Mouse (Mus musculus): ENCODE measurements around the gene Brd2. TPM values are rescaled to one million over a fixed set of nuclear protein-coding genes. Genes with fewer than 3 reads are reported as not detected.

Gene Brd2
- total and polyA plus RNA-seq, 3 experiments = 99.5 to 252 (median 189) TPM

GRCm38 (mm10) chr17:34116736-34117370 lies 5.6 kb downstream of the Brd2 start:
- H3K9ac ChIP-seq (ENCODE audit: control insufficient read depth, low read depth, low read length, poor library complexity, severe bottlenecking) = peak overlapping the region; percentile 95
- H3K4me3 ChIP-seq (ENCODE audit: control insufficient read depth in 1 of 2, insufficient read depth in 1 of 2, low read depth in 2 of 2, low read length in 2 of 2) = peak overlapping the region; percentile 59 to 98
- TF ChIP-seq CHD1 (IDR thresholded peaks at IDR 0.05; ENCODE audit: low read depth, low read length) (peak; percentile 95), UBTF (IDR thresholded peaks at IDR 0.05; ENCODE audit: borderline replicate concordance, insufficient read depth, low read depth, low read length) (no peak), ETS1 (IDR thresholded peaks at IDR 0.05; ENCODE audit: low read depth, low read length) (0 out of 2 replicates have a peak, but pooled peaks have one; percentile 6), MXI1 (IDR thresholded peaks at IDR 0.05; ENCODE audit: low read depth, low read length) (peak; percentile 43; the same call in 1 of the 2 replicates), RCOR1 (IDR thresholded peaks at IDR 0.05; ENCODE audit: low read depth, low read length) (no peak), SMC3 (IDR thresholded peaks at IDR 0.05; ENCODE audit: low read depth, low read length) (peak; percentile 14; the same call in 1 of the 2 replicates), MAX (IDR thresholded peaks at IDR 0.05; ENCODE audit: low read length) (peak; percentile 26; the same call in 1 of the 2 replicates), POLR2A (IDR thresholded peaks at IDR 0.05; ENCODE audit: control insufficient read depth in 1 of 2, insufficient read depth in 1 of 2, low read depth in 1 of 2, low read length in 2 of 2, poor library complexity in 1 of 2) (peak in 1 of 2 experiments; percentile 16; a peak in 1 of 4 replicates)
- no peaks in the 10 kb centered on the region for H3K27me3 ChIP-seq (ENCODE audit: control insufficient read depth in 1 of 2, insufficient read depth in 2 of 2, low read length in 2 of 2)
- peak overlapping the region; percentile 7; the same call in 1 of the 2 replicates for H3K27ac ChIP-seq (ENCODE audit: control insufficient read depth, low read depth, low read length)
- no peaks in the 10 kb centered on the region for H3K9me3 ChIP-seq (replicated peaks; ENCODE audit: insufficient read depth, low read length)
- H3K4me1 ChIP-seq (ENCODE audit: control insufficient read depth in 1 of 2, insufficient read depth in 2 of 2, low read length in 2 of 2) = no peaks in the 10 kb centered on the region; a peak in 1 of 4 replicates
- peaks cover 22 to 43% of the 10 kb centered on the region in 2 experiments for H3K36me3 ChIP-seq (ENCODE audit: control insufficient read depth in 1 of 2, insufficient read depth in 2 of 2, low read length in 2 of 2)
- peak; percentile 71 for DNase-seq (ENCODE audit: low read depth, low spot score)
- H3K79me2 ChIP-seq (ENCODE audit: control insufficient read depth, insufficient read depth, low read length, poor library complexity) = peaks cover 69% of the 10 kb centered on the region

- peaks cover 22 to 45% of the 10 kb centered on the region in 2 experiments for H3K36me3 ChIP-seq (ENCODE audit: control insufficient read depth in 1 of 2, insufficient read depth in 2 of 2, low read length in 2 of 2)
- no peak for TF ChIP-seq E2F4 (IDR thresholded peaks at IDR 0.05; ENCODE audit: borderline replicate concordance, low read depth, low read length)
- TF ChIP-seq POLR2AphosphoS5 (IDR thresholded peaks at IDR 0.05; ENCODE audit: borderline replicate concordance, low read depth, low read length) = no peak
- 0 out of 4 replicates have a peak, but pooled peaks of 1 of the 2 experiments have one; percentile 37 for TF ChIP-seq POLR2A (IDR thresholded peaks at IDR 0.05; ENCODE audit: control insufficient read depth in 1 of 2, insufficient read depth in 1 of 2, low read depth in 1 of 2, low read length in 2 of 2, poor library complexity in 1 of 2)
- TF ChIP-seq POLR2AphosphoS2 (IDR thresholded peaks at IDR 0.05; ENCODE audit: low read length) = 0 out of 2 replicates have a peak, but pooled peaks have one; percentile 34
- no peak for TF ChIP-seq ZC3H11A (IDR thresholded peaks at IDR 0.05; ENCODE audit: low read depth, low read length)
- no peak for TF ChIP-seq ZMIZ1 (IDR thresholded peaks at IDR 0.05; ENCODE audit: low read depth, low read length)
- no peak for TF ChIP-seq CHD2 (IDR thresholded peaks at IDR 0.05; ENCODE audit: low read length)
- H3K27ac ChIP-seq (ENCODE audit: control insufficient read depth, low read depth, low read length) = no peak overlapping the region
- no peak overlapping the region for H3K9ac ChIP-seq (ENCODE audit: control insufficient read depth, low read depth, low read length, poor library complexity, severe bottlenecking)
- no peaks in the 10 kb centered on the region; a peak in 1 of 4 replicates for H3K4me1 ChIP-seq (ENCODE audit: control insufficient read depth in 1 of 2, insufficient read depth in 2 of 2, low read length in 2 of 2)
- no peaks in the 10 kb centered on the region for H3K9me3 ChIP-seq (replicated peaks; ENCODE audit: insufficient read depth, low read length)
- no peaks in the 10 kb centered on the region for H3K27me3 ChIP-seq (ENCODE audit: control insufficient read depth in 1 of 2, insufficient read depth in 2 of 2, low read length in 2 of 2)
- no peak for DNase-seq (ENCODE audit: low read depth, low spot score)
- H3K4me3 ChIP-seq (ENCODE audit: control insufficient read depth in 1 of 2, insufficient read depth in 1 of 2, low read depth in 2 of 2, low read length in 2 of 2) = no peak overlapping the region
- peaks cover 44% of the 10 kb centered on the region for H3K79me2 ChIP-seq (ENCODE audit: control insufficient read depth, insufficient read depth, low read length, poor library complexity)
Measured at GRCm38 (mm10) chr17:34114114-34114513, 8.3 kb downstream of the Brd2 start.
